Mouse (Mus musculus) limb, embryonic 11.5 days (tissue): ENCODE measurements around the gene St6galnac3. TPM values are rescaled to one million over a fixed set of nuclear protein-coding genes. Genes with fewer than 3 reads are reported as not detected.
"Not testable (repeated sequence)": the region's sequence is repeated elsewhere in the genome, so short reads cannot be mapped to it uniquely, and the experiment has no call there.

Experiments
- ATAC-seq: fragments of 200-750 bp; cut with Nextera tagmentation; 2 replicates; pipeline ENCODE4 v1.8.0; 2017; ENCODE audit warnings: low read depth; ENCODE audit not compliant: insufficient number of reproducible peaks, low FRiP score, low TSS enrichment
- DNase-seq: peaks from one replicate; pipeline ENCODE4 v3.0.0-alpha.2; 2015; ENCODE audit warnings: low spot score
- H3K27ac ChIP-seq: fragments of 300-500 bp; sonication (generic); replicated peaks from 2 replicates; pipeline ENCODE4 v1.5.1; 2014; ENCODE audit warnings: low read depth, mild to moderate bottlenecking, low read length
- H3K27me3 ChIP-seq: fragments of 300-500 bp; sonication (generic); 2 replicates; pipeline ENCODE4 v1.6.1; 2014; ENCODE audit warnings: mild to moderate bottlenecking, low read length, mixed read lengths; ENCODE audit not compliant: control insufficient read depth, insufficient read depth
- H3K36me3 ChIP-seq: fragments of 300-500 bp; sonication (generic); 2 replicates; pipeline ENCODE4 v1.6.1; 2014; ENCODE audit warnings: mild to moderate bottlenecking, low read length, moderate library complexity, mixed read lengths; ENCODE audit not compliant: control insufficient read depth, insufficient read depth
- H3K4me1 ChIP-seq: fragments of 300-500 bp; sonication (generic); 2 replicates; pipeline ENCODE4 v1.6.1; 2014; ENCODE audit warnings: low read length, mixed read lengths; ENCODE audit not compliant: control insufficient read depth, insufficient read depth
- H3K4me2 ChIP-seq: fragments of 300-500 bp; sonication (generic); 2 replicates; pipeline ENCODE4 v1.6.1; 2014; ENCODE audit warnings: low read depth, mild to moderate bottlenecking, moderate library complexity; ENCODE audit not compliant: severe bottlenecking
- H3K4me3 ChIP-seq: fragments of 300-500 bp; sonication (generic); 2 replicates; pipeline ENCODE4 v1.5.1; 2014; ENCODE audit warnings: low read depth, low read length
- H3K9ac ChIP-seq: fragments of 300-500 bp; sonication (generic); 2 replicates; pipeline ENCODE4 v1.6.1; 2014; ENCODE audit warnings: mild to moderate bottlenecking, low read length
- H3K9me3 ChIP-seq: fragments of 300-500 bp; sonication (generic); 2 replicates; pipeline ENCODE4 v1.6.1; 2016; ENCODE audit warnings: low read length; ENCODE audit not compliant: control insufficient read depth
- WGBS: fragments of 180-500 bp; shearing (Covaris S2); extraction: QIAGEN DNeasy Blood & Tissue Kit; methylation state at CpG from one replicate; pipeline ENCODE4 v1.1.7; 2014; 5-methylcytosine and 5-hydroxymethylcytosine counted together
- polyA plus RNA-seq: library from polyadenylated mRNA; unstranded; fragments of >200 nt; fragmentation: Nextera tagmentation; extraction: Ambion mirVana; gene quantifications from 2 replicates; pipeline ENCODE4 v1.2.1, GENCODE M21; 2014

Gene St6galnac3
- polyA plus RNA-seq, 1 experiment from 2014 or later: 51.2 TPM

GRCm38 (mm10) chr3:153400259-153400658 lies 324.7 kb downstream of the St6galnac3 start:
- no peak overlapping the region for H3K4me3 ChIP-seq
- WGBS: 84% methylated on average over 3 of the region's 3 CpGs
- no peak overlapping the region for H3K4me2 ChIP-seq
- H3K27ac ChIP-seq: no peak overlapping the region
- H3K36me3 ChIP-seq: no peaks in the 10 kb centered on the region
- no peaks in the 10 kb centered on the region for H3K27me3 ChIP-seq
- ATAC-seq (no peak), DNase-seq (no peak)
- no peak overlapping the region for H3K9ac ChIP-seq
- no peaks in the 10 kb centered on the region for H3K4me1 ChIP-seq
- no peaks in the 10 kb centered on the region for H3K9me3 ChIP-seq

GRCm38 (mm10) chr3:153399574-153399973 lies 325.4 kb downstream of the St6galnac3 start:
- H3K4me2 ChIP-seq: no peak overlapping the region
- WGBS: 81% methylated on average over 6 of the region's 6 CpGs

GRCm38 (mm10) chr3:153397726-153398125 lies 327.2 kb downstream of the St6galnac3 start:
- H3K4me2 ChIP-seq: no peak overlapping the region
- H3K4me1 ChIP-seq: no peaks in the 10 kb centered on the region
- H3K36me3 ChIP-seq: no peaks in the 10 kb centered on the region
- DNase-seq (no peak), ATAC-seq (no peak)
- H3K9me3 ChIP-seq: no peaks in the 10 kb centered on the region
- no peak overlapping the region for H3K4me3 ChIP-seq
- H3K27me3 ChIP-seq: no peaks in the 10 kb centered on the region
- WGBS: 88% methylated on average over 9 of the region's 9 CpGs
- H3K9ac ChIP-seq: no peak overlapping the region
- no peak overlapping the region for H3K27ac ChIP-seq

More at GRCm38 (mm10) chr3:153399574-153399973, 325.4 kb downstream of the St6galnac3 start:
- H3K9ac ChIP-seq: no peak overlapping the region
- DNase-seq: no peak
- H3K36me3 ChIP-seq: no peaks in the 10 kb centered on the region
- no peak overlapping the region for H3K27ac ChIP-seq
- H3K9me3 ChIP-seq: no peaks in the 10 kb centered on the region
- no peak for ATAC-seq
- H3K4me3 ChIP-seq: no peak overlapping the region
- H3K4me1 ChIP-seq: no peaks in the 10 kb centered on the region
- no peaks in the 10 kb centered on the region for H3K27me3 ChIP-seq

- ATAC-seq: no peak
- Histone ChIP-seq H3K27ac (no peak overlapping the region), H3K36me3 (no peaks in the 10 kb centered on the region), H3K4me1 (no peaks in the 10 kb centered on the region), H3K4me3 (no peak overlapping the region), H3K9ac (no peak overlapping the region), H3K4me2 (no peak overlapping the region), H3K9me3 (no peaks in the 10 kb centered on the region), H3K27me3 (no peaks in the 10 kb centered on the region)
- 72% methylated on average over 12 of the region's 12 CpGs for WGBS
- DNase-seq: no peak
Measured at GRCm38 (mm10) chr3:153396375-153397068, 328.5 kb downstream of the St6galnac3 start.

- no peaks in the 10 kb centered on the region for H3K9me3 ChIP-seq
- 91% methylated on average over 5 of the region's 5 CpGs for WGBS
Measured at GRCm38 (mm10) chr3:153395351-153395750, 329.6 kb downstream of the St6galnac3 start.

GRCm38 (mm10) chr3:153394751-153395150 lies 330.2 kb downstream of the St6galnac3 start:
- no peaks in the 10 kb centered on the region for H3K4me1 ChIP-seq
- ATAC-seq: no peak
- WGBS: 94% methylated on average over 4 of the region's 4 CpGs

More at GRCm38 (mm10) chr3:153395351-153395750, 329.6 kb downstream of the St6galnac3 start:
- Histone ChIP-seq H3K36me3 (no peaks in the 10 kb centered on the region), H3K27me3 (no peaks in the 10 kb centered on the region), H3K27ac (no peak overlapping the region), H3K9ac (no peak overlapping the region), H3K4me1 (no peaks in the 10 kb centered on the region), H3K4me3 (no peak overlapping the region), H3K4me2 (no peak overlapping the region)
- ATAC-seq: no peak
- DNase-seq: no peak

GRCm38 (mm10) chr3:153394224-153394623 lies 330.8 kb downstream of the St6galnac3 start:
- H3K4me1 ChIP-seq: no peaks in the 10 kb centered on the region
- H3K27me3 ChIP-seq: no peaks in the 10 kb centered on the region
- H3K9me3 ChIP-seq: no peaks in the 10 kb centered on the region
- no peaks in the 10 kb centered on the region for H3K36me3 ChIP-seq
- no peak overlapping the region for H3K4me3 ChIP-seq
- H3K4me2 ChIP-seq: no peak overlapping the region
- ATAC-seq (no peak), DNase-seq (no peak)
- no peak overlapping the region for H3K9ac ChIP-seq
- WGBS: 95% methylated on average over 9 of the region's 9 CpGs
- no peak overlapping the region for H3K27ac ChIP-seq

More at GRCm38 (mm10) chr3:153394751-153395150, 330.2 kb downstream of the St6galnac3 start:
- Histone ChIP-seq H3K9ac (no peak overlapping the region), H3K36me3 (no peaks in the 10 kb centered on the region), H3K27ac (no peak overlapping the region), H3K27me3 (no peaks in the 10 kb centered on the region), H3K4me2 (no peak overlapping the region), H3K9me3 (no peaks in the 10 kb centered on the region), H3K4me3 (no peak overlapping the region)
- DNase-seq: no peak

- not testable (repeated sequence) for ATAC-seq, H3K36me3 ChIP-seq, H3K9me3 ChIP-seq, H3K4me2 ChIP-seq, H3K4me1 ChIP-seq, H3K9ac ChIP-seq, H3K27ac ChIP-seq, H3K4me3 ChIP-seq, H3K27me3 ChIP-seq
- peak; percentile 30 for DNase-seq
- WGBS: 26% methylated on average over 1 of the region's 1 CpGs
Measured at GRCm38 (mm10) chr3:153391451-153391850, 333.5 kb downstream of the St6galnac3 start.

GRCm38 (mm10) chr3:153384651-153385050 lies 340.3 kb downstream of the St6galnac3 start:
- not testable (repeated sequence) for H3K36me3 ChIP-seq, H3K27me3 ChIP-seq, H3K4me3 ChIP-seq, H3K9me3 ChIP-seq, H3K27ac ChIP-seq, ATAC-seq, DNase-seq, H3K9ac ChIP-seq, H3K4me1 ChIP-seq, H3K4me2 ChIP-seq
- 92% methylated on average over 5 of the region's 5 CpGs for WGBS
